Mouse (Mus musculus): ENCODE results near the gene Setx.
"Not testable (repeated sequence)": the region's sequence is repeated elsewhere in the genome, so short reads cannot be mapped to it uniquely, and the experiment has no call there.

Setx gene

DNA sequence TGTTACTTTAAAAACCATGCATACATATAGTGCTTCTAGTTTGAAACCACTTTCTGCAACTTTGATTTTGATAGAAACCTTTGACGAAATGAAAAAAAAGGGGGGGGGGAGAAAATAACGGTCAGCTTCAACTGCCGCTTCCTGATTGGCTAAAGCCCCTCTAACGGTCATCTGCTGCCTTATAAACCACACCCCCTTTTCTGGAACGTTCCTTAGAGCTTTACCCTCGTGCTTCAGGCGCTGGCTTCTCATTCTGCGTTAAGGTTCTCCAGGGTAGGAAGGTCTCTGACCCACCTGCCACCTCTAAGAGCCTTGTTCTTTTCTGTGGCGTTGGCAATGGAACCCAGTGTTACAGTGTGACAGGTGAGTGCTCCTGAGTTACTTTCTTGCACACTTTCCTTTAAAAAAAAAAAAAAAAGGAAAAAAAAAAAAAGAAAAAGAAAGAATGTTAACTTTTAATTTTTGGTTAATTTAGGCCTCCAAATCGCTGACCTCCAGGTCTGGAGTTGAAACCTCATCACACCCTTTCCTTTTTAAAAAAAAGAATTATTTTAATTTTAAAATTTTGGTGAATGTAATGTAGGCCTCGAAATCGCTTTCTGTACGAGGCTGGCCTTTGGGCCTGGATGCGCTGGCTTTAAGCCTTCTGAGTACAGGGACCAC is at the start of gene Setx:
Gene Setx, plus strand, starts transcription at position 275 of the 663 bp plus-strand sequence.
- in situ Hi-C loops (cut with MboI, MseI), result loop anchor here in 1 of 2 experiments (5.0 to 10.0 kb wide), 2 partner anchors 552 to 1121 kb away; partner anchors contain the start of gene Gm28035

DNA sequence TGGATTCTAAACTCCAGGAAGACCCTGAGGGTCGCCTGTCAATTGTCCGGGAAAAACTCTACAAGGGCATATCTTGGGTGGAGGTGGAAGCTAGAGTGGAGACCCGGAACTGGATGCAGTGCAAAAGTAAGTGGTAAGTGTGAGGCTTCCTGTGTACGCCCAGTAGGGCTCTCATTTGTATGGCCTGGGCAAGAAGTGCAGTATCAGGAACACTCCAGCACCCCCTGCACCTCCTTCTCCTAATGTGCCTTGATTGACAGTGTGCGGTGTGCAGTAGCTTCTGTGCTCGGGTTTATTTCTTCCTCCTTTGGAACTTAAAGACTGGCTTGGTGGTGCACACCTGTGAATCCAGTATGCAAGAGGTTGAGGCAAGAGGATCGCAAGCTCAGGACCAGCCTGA is 49.3 kb upstream of the Setx start:
- in situ Hi-C loops (cut with MboI, MseI), result no loop called here

DNA sequence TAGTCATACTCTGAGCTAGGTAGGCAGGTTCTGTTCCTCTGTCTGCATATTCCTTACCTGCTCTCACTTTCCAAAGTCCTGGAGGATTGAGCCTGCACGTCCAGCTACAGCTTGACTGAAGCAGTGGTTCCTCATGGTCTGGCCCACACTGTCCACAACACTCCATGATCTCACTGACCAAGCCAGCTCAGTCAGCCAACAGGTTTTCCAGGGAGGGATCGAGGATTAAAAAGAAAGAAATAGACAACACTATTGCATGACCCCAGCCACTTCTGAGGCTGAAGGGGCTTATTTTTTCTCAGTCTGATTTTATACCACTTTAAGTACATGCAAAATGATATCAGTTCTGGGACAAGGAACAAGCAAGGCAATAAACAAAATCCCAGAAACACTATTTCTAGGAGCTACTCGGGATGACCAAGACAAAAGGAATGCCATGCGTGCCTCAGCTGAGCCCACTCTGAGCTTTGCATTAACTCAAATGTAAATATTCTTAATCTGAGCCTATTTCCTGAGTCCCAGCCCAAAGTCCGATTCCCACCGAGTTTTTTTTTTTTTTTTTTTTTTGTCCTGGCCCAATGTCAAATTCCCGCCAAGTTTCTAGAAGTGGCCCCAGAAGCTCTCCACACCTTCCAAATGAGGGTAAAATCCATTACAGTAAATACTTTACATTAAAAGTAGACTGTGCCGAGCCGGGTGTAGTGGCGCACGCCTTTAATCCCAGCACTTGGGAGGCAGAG is 48.5 kb upstream of the Setx start:
- in situ Hi-C loops (cut with MboI, MseI), result no loop called here

DNA sequence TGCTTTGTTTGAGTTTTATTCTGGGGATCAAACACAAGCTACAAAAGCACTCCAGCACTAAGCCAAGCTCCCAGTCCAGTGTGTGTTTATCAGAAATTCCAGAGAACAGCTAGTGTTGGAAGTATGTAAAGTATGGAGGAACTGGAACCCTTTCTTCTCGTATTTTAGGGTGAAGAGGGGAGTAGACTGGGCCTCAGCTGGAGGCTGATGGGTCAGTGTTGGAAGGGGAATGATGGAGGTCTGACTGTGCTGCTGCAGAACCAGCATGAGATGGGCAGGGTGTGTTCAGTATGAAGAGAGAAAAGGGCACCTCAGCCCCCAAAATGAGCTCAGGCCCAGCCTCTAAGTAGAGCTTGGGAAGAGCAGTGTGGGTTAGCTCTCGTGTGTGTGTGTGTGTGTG is 47.8 kb upstream of the Setx start:
- in situ Hi-C loops (cut with MboI, MseI), result no loop called here

DNA sequence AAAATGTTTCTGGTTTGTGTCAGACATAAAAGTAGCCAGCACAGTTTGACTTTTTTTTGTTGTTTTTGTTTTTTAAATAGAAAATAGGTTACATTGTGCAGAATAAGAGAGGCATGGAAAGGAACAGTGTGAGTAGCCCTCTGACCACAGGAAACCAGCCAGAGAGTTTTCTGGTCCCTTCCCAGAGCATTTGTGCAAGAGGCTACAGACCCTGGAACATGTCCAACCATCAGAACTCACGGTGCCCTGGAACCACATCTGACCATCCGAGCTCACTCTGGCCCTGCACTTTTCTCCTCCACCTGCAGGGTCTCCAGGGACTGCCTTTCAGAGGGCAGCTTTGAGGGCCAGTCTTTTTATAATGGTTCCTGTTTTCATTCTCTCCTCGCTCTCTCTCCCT is 42.0 kb upstream of the Setx start:
- in situ Hi-C loops (cut with MboI, MseI), result loop anchor here in 1 of 2 experiments (5.0 kb wide), 1 partner anchor 45 kb away; no protein-coding TSS in a partner anchor

DNA sequence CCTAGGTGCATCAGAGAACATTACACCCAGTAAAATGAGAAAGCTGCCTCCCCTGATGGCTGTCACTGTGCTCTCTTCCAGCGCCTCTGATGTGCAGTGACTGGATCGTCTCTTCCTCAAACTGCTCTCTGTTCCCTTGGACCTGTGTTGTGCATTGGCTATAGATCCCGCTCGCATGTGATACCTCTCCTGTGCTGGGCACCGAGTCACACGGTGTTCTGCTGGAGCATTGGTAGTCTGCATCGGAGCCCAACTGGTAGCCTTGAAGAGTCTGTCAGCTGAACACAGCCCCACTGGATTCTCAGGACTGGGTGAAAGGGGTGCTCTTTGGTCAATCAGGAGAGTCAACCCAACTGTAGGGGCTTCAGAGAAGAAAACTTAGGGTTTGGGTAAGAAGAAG is 38.0 kb upstream of the Setx start:
- in situ Hi-C loops (cut with MboI, MseI), result no loop called here

DNA sequence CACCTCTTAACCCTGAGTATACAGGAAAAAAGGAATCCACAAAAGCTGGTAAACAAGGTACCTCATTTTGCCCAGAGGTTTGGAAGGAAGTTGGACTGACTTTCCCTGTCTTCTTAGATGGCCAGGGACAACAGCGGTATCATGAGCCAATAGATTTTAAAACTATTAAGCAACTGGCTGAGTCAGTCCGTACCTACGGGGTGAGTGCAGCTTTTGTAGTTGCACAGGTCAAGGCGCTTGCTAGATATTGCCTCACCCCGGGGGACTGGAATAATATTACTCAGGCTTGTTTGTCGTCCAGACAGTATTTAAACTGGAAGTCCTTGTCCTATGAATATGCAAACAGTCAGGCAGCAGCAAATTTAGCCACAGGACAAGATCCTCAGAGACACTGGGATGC is 34.7 kb upstream of the Setx start:
- in situ Hi-C loops (cut with MboI, MseI), result not testable (repeated sequence)

DNA sequence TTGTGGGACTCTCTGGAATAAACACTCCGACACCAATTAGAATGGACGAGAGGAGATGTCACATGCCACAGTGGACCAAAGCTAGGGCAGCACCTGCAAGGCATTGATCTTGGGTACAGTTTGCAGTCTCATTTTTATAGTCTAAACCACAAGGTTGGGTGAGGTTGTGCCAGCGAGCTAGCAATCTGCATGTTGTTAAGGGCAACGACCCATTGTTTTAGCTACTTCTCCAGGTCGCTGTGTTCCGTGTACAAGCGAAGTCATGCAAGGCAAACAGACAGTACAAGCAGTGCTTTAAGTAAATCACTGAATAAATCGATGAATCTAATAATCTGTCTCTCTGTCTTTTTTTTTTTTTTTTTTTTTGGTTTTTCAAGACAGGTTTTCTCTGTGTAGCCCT is 28.3 kb upstream of the Setx start:
- in situ Hi-C loops (cut with MboI, MseI), result no loop called here

DNA sequence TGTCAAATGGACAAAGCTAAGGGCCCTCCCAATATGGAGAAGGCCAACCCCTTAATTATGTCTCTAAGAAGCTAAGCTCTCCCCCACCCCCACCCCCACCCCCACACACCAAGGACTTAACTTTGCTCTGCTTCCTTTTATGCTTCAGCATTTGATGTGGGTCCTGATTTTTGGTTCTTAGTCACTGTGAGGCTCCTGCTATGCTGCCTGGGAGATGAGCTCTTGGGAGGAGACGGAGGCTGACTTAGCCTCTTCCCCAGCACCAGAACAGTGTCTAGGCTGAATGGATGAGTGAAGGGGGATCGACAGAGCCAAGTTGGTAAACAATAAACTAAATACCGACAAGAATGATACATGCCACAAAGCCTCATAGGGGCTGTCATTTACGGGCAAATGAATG is 27.2 kb upstream of the Setx start:
- in situ Hi-C loops (cut with MboI, MseI), result no loop called here

DNA sequence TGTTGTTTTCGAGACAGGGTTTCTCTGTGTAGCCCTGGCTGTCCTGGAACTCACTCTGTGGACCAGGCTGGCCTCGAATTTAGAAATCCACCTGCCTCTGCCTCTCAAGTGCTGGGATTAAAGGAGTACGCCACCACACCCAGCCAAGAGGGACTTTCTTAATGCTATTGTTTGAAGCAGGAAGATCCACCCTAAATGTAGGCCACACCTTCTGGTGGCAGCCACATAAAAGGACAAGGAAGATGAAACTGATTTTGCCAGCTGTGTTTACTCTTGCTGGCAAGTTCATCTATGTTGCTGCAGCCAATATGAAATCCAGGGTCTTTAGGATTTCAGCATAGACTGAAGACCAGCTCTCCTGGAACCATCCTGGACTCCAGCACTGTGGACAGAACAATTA is 26.5 kb upstream of the Setx start:
- in situ Hi-C loops (cut with MboI, MseI), result no loop called here

DNA sequence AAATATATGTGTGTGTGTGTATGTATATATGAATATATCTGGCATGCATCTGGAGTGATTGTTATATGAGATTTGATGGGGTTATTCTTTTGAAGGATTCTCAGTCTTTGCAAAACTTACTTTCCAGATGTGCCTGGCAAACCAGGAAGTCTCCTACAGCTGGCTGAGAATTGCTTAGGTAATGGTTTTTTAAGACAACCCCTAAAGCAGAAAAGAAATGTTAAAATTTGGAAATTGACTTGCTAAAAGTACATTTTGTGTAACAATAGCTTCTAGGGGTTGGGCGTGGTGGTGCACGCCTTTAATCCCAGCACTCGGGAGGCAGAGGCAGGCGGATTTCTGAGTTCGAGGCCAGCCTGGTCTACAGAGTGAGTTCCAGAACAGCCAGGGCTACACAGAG is 26.0 kb upstream of the Setx start:
- in situ Hi-C loops (cut with MboI, MseI), result not testable (repeated sequence)

DNA sequence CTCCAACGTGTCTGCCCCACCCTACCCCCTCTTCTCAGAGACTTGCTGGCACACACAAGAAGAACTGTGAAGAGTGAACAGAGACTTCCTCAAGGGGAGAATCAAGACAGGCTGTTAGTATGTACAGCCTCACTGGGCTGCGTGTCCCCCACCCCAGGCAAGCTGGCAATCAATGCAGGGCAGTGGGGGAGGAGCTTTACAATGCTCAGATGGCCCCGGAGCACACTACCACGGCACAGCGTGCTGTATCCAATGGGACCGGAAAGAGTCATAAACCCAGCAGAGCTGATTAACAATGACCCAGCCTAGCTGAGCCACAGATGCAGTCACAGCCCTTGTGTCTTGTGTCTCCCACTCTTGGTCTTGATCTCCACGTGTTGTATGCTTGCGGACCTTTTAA is 25.2 kb upstream of the Setx start:
- in situ Hi-C loops (cut with MboI, MseI), result no loop called here

DNA sequence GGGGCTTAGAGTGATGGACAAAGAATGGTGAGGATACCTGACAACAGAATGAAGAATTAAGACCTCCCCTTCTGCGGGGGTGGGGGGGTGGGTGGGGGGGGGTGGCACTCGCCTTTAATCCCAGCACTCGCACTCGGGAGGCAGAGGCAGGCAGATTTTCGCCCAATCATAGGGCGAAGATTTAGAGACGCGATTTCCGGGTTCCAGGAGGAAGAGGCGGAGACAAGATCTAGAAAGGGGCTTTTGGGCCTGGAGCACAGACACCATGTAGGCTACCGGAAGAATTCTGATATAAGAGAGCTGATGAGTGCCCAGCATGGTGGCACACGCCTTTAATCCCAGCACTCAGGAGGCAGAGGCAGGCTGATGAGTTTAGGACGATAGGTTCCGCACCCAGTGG is 24.3 kb upstream of the Setx start:
- in situ Hi-C loops (cut with MboI, MseI), result no loop called here

DNA sequence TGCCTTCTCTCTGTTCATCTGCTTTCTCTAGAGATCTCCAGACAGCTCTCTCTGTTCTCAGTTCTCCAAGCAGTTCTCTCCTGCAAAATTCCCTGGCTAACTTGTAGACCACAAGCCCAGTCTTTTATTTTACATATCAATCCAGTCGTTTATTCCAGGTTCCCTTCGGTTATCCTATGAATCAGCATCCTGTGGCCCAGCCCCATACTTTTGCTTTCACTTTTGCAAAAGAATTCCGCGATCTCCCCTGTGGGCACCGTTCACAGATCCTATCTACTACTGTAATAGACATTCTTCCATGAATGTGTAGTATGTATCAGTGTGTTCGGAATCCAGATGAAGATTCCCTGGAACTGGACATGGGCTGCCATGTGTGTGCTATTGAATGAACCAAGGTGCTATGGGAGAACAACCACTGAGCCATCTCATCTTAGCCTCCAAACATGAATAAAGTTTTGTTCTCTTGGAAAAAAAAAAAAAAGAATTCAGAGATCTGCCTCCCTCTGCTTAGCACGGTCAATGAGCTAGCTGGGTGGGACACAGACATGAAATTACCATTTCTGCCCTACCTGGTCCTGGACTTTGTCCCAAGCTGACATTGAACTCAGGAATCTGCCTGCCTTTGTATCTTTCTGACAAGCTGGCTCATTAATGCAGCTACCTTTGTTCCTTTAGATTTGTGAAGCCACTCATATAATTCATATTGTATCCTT is 23.0 kb upstream of the Setx start:
- in situ Hi-C loops (cut with MboI, MseI), result no loop called here

DNA sequence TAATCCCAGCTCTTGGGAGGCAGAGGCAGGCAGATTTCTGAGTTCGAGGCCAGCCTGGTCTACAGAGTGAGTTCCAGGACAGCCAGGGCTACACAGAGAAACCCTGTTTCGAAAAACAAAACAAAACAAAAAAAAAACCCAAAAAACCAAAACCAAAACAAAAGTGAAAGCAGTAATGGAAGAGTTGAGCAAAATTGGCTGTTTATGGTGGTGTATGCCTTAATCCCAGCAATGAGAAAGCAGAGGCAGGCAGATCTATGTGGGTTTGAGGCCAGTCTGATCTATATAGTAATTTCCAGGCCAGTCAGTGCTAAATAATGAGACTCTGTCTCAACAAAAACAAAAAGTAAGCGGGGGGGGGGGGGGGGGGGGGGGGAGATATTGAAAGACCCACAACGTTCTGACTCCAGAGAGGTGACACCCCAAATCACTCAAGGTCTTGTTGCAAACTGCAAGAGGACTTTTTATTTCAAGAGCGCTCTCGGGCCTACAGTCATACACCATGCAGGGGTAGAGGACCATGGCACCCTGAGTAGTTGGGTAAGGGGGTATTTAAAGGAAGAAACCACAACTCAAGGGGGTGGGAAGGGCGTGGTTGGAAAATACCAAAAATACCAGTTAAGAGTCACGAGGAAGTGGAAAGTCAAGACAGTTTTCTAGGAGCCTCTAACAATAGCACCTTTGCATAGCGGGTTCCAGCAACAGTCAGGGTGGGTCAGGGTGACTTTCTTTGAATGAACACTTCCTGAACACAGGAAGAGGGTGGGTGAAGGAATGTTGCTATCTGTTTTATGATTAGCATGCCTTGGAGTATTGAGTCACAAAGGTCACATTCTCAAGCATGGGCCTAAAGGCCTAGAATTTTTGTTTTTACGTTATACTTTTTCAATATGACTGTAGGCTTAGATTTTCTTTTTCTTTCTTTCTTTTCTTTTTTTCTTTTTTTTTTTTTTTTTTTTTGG is 21.3 kb upstream of the Setx start:
- in situ Hi-C loops (cut with MboI, MseI), result not testable (repeated sequence)

DNA sequence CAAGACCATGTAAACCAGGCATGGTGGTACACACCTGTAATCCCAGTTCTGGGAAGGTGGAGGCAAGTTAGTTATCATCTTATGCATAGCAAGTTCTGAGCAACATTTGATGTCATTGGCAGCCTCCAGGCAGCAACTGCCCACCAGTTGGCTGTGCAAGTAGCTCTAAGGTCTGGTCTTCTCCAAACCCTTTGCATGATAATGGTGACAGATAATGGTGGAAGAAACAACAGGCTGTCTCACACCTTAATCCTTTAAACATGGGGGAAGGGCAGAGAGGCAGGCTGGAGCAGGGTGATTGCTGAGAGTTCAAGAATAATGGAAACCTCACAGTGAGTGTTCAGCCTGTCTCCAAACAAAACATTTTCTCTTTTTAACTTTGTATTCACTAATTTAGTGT is 3.0 kb upstream of the Setx start:
- in situ Hi-C loops (cut with MboI, MseI), result loop anchor here in 1 of 2 experiments (5.0 to 10.0 kb wide), 2 partner anchors 549 to 1124 kb away; partner anchors contain the start of gene Gm28035

DNA sequence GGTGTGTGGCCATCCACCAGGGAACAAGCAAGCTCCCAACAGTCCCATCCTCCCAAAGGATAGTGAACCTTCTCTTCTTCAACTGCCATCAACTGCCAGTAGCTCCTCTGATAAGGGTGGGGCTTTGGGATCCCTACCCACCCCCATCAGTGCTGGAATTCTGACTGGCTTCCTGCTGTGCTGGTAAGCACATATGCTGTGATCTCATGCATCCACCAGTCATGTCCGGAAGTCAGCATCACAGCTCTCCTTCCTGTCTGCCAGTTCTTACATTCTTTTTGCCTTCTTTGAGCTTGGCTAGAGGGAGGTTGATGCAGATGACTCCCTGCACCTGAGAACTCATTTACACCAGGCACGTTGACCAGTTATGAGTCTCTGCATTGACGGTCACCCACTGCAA is 1.5 kb upstream of the Setx start:
- in situ Hi-C loops (cut with MboI, MseI), result loop anchor here in 1 of 2 experiments (5.0 to 10.0 kb wide), 2 partner anchors 550 to 1122 kb away; partner anchors contain the start of gene Gm28035

DNA sequence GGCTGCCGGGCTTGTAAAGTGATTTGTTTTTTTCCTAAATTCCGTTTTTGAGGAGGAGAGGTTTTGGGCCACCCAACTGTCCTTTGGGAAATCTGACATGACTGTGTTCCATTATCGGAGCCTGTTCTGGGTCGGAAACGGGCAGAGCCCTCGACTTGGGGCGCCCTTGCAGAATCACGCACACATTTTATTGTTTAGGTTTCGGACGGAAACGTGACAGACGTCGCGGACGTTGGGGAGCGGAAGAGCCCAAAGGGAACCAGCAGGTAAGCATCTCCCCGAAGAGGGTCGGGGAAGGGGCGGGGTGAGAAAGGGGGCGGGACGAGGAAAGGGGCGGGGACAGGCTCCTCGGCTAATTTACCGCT is 572 bp downstream of the Setx start:
- in situ Hi-C loops (cut with MboI, MseI), result loop anchor here in 1 of 2 experiments (5.0 to 10.0 kb wide), 2 partner anchors 552 to 1120 kb away; partner anchors contain the start of gene Gm28035

DNA sequence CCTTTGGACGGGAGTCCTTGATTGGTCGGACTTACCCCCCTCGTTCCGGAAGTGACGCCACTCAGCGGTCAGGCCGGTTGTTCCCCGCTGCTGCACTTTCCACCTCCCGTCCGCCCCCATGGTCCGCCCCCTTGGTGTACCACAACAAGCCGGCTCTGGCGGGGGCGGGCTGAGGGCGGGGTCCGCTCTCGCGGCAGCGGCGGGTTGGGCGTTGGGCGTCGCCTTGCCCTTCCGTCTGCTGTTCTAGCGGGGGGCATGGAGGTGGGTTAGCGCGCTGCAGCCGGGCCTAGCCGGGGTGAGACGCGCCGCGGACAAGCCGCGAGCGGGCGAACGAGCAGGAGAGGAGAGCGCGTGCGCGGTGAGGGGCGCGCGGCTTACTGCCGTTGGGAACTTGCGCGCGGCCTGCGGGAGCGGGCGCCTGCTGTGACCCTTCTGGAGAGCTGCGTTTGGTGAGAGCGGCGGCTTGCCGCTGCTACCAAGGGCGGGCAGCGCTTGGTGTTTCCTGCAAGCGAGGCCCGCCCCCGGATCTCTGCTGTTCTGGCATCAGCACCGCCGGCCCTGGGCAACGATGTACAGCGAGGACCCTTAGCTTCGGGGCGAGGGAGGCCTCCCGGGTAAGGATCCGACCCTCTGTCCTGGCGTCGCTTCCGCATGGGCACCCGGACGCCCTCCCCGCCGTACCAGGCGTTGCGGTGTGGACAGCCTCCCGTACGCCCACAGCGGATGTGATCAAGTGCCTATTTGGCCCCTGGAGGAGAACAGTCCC is 1.1 kb downstream of the Setx start:
- in situ Hi-C loops (cut with MboI, MseI), result loop anchor here (5.0 to 10.0 kb wide), 4 partner anchors 43 to 1120 kb away; partner anchors contain the start of genes Cfap77 (in 2 of the 2) and Gm28035 (in 1 of the 2)
